Mouse (Mus musculus) liver, embryonic 15.5 days (tissue): ENCODE data around the gene Mrpl4. TPM values are rescaled to one million over a fixed set of nuclear protein-coding genes. Genes with fewer than 3 reads are reported as not detected.

Source experiments
- ATAC-seq: fragments of 200-750 bp; cut with Nextera tagmentation; 2 replicates; pipeline ENCODE4 v1.8.0; 2017; ENCODE audit warnings: moderate number of reproducible peaks, mild to moderate bottlenecking, moderate library complexity; ENCODE audit not compliant: insufficient read depth
- H3K27ac ChIP-seq: fragments of 300-500 bp; sonication (generic); replicated peaks from 2 replicates; pipeline ENCODE4 v1.5.1; 2015; ENCODE audit warnings: mild to moderate bottlenecking, inconsistent platforms
- H3K27me3 ChIP-seq: fragments of 300-500 bp; sonication (generic); 2 replicates; pipeline ENCODE4 v1.6.1; 2015; ENCODE audit warnings: mild to moderate bottlenecking, inconsistent platforms
- H3K36me3 ChIP-seq: fragments of 300-500 bp; sonication (generic); replicated peaks from 2 replicates; pipeline ENCODE4 v1.6.1; 2015; ENCODE audit warnings: moderate library complexity, mild to moderate bottlenecking, inconsistent platforms
- H3K4me1 ChIP-seq: fragments of 300-500 bp; sonication (generic); replicated peaks from 2 replicates; pipeline ENCODE4 v1.6.1; 2015; ENCODE audit warnings: inconsistent platforms
- H3K4me2 ChIP-seq: fragments of 300-500 bp; sonication (generic); 2 replicates; pipeline ENCODE4 v1.6.1; 2015; ENCODE audit warnings: moderate library complexity, mild to moderate bottlenecking, inconsistent platforms
- H3K4me3 ChIP-seq: fragments of 300-500 bp; sonication (generic); replicated peaks from 2 replicates; pipeline ENCODE4 v1.5.1; 2015; ENCODE audit warnings: mild to moderate bottlenecking, inconsistent platforms
- H3K9ac ChIP-seq: fragments of 300-500 bp; sonication (generic); 2 replicates; pipeline ENCODE4 v1.6.1; 2015; ENCODE audit warnings: moderate library complexity, mild to moderate bottlenecking, inconsistent platforms
- H3K9me3 ChIP-seq: fragments of 300-500 bp; sonication (generic); replicated peaks from 2 replicates; pipeline ENCODE4 v1.6.1; 2016; ENCODE audit warnings: inconsistent platforms
- WGBS: fragments of 180-500 bp; shearing (Covaris S2); methylation state at CpG from one replicate; pipeline ENCODE4 v1.1.7; 2015; ENCODE audit warnings: mixed read lengths; ENCODE audit not compliant: insufficient replicate concordance; 5-methylcytosine and 5-hydroxymethylcytosine counted together
- polyA plus RNA-seq: library from polyadenylated mRNA; unstranded; fragments of >200 nt; fragmentation: Nextera tagmentation; extraction: Ambion mirVana; gene quantifications from 2 replicates; pipeline ENCODE4 v1.2.1, GENCODE M21; 2015

Mrpl4 gene
- polyA plus RNA-seq, 1 experiment from 2014 or later = 62.1 TPM

DNA sequence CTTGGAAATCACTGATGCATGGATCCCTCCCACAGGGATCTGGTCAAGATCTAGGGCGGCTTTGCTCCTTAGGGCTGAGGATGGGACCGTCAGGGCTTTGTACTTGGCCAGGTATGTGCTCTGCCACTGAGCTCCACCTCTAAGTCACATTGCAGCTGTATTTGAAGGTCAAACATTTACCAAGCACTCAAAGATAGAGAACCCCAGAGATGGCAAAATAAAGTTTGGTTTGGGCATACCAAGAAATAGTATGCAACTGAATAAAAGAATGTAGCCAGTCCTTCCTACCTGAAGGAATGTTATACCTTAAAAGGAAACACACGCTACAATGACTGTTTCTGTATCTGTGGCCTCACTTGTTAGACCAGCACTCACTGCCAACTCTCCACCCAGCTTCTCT is 18.8 kb downstream of the Mrpl4 start:
- no peaks in the 10 kb centered on the region for H3K9me3 ChIP-seq
- 76% methylated on average over 3 of the region's 3 CpGs for whole genome bisulfite sequencing
- no peak for ATAC-seq
- no peak overlapping the region for H3K9ac ChIP-seq
- no peak overlapping the region for H3K27ac ChIP-seq
- H3K4me1 ChIP-seq = peaks cover 29% of the 10 kb centered on the region
- H3K4me3 ChIP-seq = no peak overlapping the region
- H3K27me3 ChIP-seq = peaks cover 32% of the 10 kb centered on the region
- 0 out of 2 replicates have a peak, but pooled peaks cover 3% of the 10 kb centered on the region for H3K36me3 ChIP-seq
- H3K4me2 ChIP-seq = no peak overlapping the region

DNA sequence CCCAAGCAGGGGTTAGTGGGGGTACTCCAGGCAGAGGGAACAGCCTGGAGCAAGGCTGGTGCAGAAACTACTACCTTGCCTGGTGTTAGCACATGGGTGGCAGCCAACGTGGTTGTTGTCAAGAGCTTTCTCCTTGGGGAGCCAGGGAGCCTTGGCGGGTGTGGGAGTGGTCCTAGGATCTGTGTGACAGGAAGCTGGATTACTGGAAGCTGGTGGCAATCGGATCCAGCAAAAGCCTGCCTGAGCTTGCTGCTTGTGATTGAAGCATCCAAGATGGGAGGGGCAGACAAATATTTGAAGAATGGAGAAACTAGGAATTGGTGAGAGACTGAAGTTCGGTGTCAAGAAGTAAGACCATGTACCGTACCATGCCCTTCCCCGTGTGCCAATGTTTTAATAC is 19.8 kb downstream of the Mrpl4 start:
- H3K36me3 ChIP-seq = peaks cover 10% of the 10 kb centered on the region; the same call in 1 of the 2 replicates
- no peaks in the 10 kb centered on the region for H3K9me3 ChIP-seq
- H3K4me1 ChIP-seq = peaks cover 29% of the 10 kb centered on the region
- WGBS = 71% methylated on average over 6 of the region's 6 CpGs
- no peak overlapping the region for H3K4me2 ChIP-seq
- no peak overlapping the region for H3K27ac ChIP-seq
- no peak overlapping the region for H3K9ac ChIP-seq
- H3K4me3 ChIP-seq = no peak overlapping the region
- H3K27me3 ChIP-seq = peaks cover 22% of the 10 kb centered on the region
- no peak for ATAC-seq

DNA sequence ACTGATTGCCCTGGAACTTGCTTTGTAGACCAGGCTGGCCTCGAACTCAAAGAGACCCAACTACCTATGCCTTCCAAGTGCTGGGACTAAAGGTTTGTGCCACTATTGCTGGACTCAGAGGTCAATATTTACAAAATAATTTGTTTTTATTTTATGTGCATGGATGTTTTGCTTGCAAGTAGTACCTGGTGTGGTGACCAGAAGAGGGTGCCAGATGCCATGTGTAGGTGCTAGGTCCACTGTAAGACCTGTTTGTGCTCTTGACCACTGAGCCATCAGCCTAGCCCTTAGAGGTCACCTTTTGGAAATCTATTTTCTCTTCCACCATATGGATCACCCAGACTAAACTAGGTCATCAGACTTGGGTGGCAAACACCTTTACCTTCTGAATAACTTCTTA is 20.2 kb downstream of the Mrpl4 start:
- WGBS = 68% methylated on average over 1 of the region's 1 CpGs
- Histone ChIP-seq H3K4me2 (no peak overlapping the region), H3K9ac (no peak overlapping the region), H3K4me1 (peaks cover 30% of the 10 kb centered on the region), H3K27ac (no peak overlapping the region), H3K27me3 (peaks cover 18% of the 10 kb centered on the region), H3K9me3 (no peaks in the 10 kb centered on the region), H3K36me3 (peaks cover 11% of the 10 kb centered on the region), H3K4me3 (no peak overlapping the region)
- no peak for ATAC-seq

DNA sequence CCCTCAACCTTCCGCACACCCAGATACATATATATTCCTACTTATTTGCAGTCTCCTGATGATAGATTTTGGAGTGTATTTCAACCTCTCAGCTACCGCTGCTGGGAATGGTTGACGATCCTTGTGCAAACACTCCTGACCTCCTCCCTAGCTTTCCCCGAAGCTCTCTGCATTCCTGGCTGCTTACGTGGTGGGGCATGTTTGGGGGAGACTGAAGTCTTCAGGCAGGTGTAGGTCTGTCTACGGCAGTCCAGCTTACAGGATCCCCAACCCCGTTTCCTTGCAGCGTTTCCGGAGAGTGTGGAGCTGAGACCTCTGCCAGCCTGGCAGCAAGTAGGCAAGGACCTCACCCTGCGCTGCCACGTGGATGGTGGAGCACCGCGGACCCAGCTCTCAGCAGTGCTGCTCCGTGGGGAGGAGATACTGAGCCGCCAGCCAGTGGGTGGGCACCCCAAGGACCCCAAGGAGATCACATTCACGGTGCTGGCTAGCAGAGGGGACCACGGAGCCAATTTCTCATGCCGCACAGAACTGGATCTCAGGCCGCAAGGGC is 22.8 kb downstream of the Mrpl4 start:
- ATAC-seq = no peak
- no peak overlapping the region for H3K27ac ChIP-seq
- no peaks in the 10 kb centered on the region for H3K9me3 ChIP-seq
- H3K36me3 ChIP-seq = peaks cover 11% of the 10 kb centered on the region
- no peak overlapping the region for H3K9ac ChIP-seq
- H3K4me1 ChIP-seq = peaks cover 47% of the 10 kb centered on the region
- no peak overlapping the region for H3K4me3 ChIP-seq
- 80% methylated on average over 19 of the region's 19 CpGs for WGBS
- 0 out of 2 replicates have a peak, but pooled peaks cover 4% of the 10 kb centered on the region for H3K27me3 ChIP-seq
- H3K4me2 ChIP-seq = no peak overlapping the region

DNA sequence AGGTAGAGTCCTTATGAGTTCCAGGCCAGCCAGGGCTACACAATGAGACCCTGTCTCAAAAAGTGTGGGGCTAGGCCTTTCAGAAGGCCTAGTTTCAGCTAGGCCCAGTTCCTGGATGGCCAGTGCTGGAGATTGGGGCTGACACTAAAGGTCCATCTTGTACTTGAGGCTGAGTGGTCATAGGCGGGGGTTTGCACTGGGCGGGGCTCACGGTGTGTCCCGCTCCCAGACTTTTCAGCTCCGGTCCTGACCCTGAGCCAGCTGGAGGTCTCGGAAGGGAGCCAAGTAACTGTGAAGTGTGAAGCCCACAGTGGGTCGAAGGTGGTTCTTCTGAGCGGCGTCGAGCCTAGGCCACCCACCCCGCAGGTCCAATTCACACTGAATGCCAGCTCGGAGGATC is 24.3 kb downstream of the Mrpl4 start:
- WGBS = 88% methylated on average over 12 of the region's 12 CpGs
- ATAC-seq = no peak
- H3K27ac ChIP-seq = peak overlapping the region; percentile 99
- H3K4me2 ChIP-seq = no peak overlapping the region
- H3K4me1 ChIP-seq = peaks cover 61% of the 10 kb centered on the region
- H3K9me3 ChIP-seq = no peaks in the 10 kb centered on the region
- no peak overlapping the region for H3K9ac ChIP-seq
- H3K4me3 ChIP-seq = no peak overlapping the region
- peaks cover 11% of the 10 kb centered on the region for H3K36me3 ChIP-seq
- peaks cover 4% of the 10 kb centered on the region for H3K27me3 ChIP-seq

DNA sequence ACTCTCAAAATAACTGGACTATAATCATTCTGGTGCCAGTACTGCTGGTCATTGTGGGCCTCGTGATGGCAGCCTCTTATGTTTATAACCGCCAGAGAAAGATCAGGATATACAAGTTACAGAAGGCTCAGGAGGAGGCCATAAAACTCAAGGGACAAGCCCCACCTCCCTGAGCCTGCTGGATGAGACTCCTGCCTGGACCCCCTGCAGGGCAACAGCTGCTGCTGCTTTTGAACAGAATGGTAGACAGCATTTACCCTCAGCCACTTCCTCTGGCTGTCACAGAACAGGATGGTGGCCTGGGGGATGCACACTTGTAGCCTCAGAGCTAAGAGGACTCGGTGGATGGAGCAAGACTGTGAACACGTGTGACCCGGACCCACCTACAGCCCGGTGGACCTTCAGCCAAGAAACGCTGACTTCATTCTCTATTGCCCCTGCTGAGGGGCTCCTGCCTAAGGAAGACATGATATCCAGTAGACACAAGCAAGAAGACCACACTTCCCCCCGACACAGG is 25.3 kb downstream of the Mrpl4 start:
- no peak for ATAC-seq
- no peaks in the 10 kb centered on the region for H3K9me3 ChIP-seq
- peaks cover 14% of the 10 kb centered on the region for H3K27me3 ChIP-seq
- peak overlapping the region; percentile 86; the same call in 1 of the 2 replicates for H3K9ac ChIP-seq
- H3K4me2 ChIP-seq = peak overlapping the region; percentile 100; the same call in 1 of the 2 replicates
- H3K4me1 ChIP-seq = peaks cover 71% of the 10 kb centered on the region
- no peak overlapping the region for H3K4me3 ChIP-seq
- WGBS = 67% methylated on average over 8 of the region's 8 CpGs
- peaks cover 11% of the 10 kb centered on the region for H3K36me3 ChIP-seq
- peak overlapping the region; percentile 99 for H3K27ac ChIP-seq

DNA sequence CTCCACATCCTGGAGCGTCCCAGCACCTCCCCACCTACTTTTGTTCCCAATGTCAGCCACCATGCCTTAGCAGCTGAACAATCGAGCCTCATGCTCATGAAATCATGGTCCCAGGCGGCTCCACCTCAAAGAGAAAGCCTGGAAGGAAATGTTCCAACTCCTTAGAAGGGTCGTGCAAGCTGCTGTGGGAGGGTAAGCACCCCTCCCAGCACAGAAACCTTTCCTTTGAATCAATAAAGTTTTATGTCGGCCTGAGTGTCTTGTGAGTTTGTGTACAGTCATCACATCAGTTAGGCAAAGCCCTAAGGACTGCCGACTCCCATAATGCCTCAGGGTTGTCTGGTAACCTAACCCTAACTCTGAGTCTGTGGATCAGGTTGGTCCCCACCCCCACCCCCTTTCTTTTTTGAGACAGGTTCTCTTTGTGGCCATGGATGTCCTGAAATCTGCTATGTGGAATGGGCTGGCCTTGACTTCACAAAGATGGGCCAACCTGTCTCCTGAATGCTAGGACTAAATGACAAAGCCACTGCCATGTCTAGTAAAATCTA is 26.1 kb downstream of the Mrpl4 start:
- 38% methylated on average over 6 of the region's 6 CpGs for WGBS
- H3K9me3 ChIP-seq = no peaks in the 10 kb centered on the region
- peak overlapping the region; percentile 77 for H3K4me3 ChIP-seq
- H3K27me3 ChIP-seq = peaks cover 22% of the 10 kb centered on the region
- H3K4me1 ChIP-seq = peaks cover 79% of the 10 kb centered on the region
- ATAC-seq = no peak
- peak overlapping the region; percentile 99 for H3K27ac ChIP-seq
- peaks cover 11% of the 10 kb centered on the region for H3K36me3 ChIP-seq
- H3K9ac ChIP-seq = peak overlapping the region; percentile 86
- peak overlapping the region; percentile 100 for H3K4me2 ChIP-seq

DNA sequence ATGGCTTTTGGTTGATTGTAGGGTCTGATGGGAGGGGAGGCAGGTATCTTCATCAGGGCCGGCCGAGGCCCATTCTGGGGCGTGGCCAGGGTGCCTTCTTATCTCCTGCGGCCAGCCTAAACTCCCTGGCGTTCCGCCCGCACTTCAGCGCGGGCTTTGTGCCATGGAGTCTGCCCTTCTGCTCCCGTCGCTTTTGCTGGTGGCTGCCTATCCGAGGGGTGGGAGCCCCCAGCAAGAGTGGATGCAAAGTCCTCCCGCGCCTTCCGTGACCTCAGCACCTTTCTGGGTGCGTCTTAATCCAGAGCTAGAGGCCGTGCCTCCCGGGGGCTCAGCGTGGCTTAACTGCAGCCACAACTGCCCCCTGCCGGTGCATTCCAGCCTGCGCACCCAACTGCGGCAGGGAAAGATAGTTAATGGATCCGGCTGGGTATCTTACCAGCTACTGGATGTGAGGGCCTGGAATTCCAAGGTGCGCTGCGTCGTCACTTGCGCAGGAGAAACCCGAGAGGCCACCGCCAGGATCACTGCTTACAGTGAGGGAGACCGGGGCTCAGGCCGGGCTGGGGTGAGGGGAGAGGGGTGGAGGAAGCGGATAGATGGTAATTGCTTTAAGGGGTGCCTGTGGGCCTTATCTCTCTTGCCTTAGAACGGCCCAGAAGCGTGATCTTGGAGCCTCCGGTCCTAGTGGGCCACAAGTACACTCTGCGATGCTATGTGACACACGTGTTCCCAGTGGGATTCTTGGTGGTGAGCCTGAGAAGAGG is 26.9 kb downstream of the Mrpl4 start, which contains the start of gene Icam4:
Gene Icam4, plus strand, starts transcription at position 83 of the 764 bp plus-strand sequence.
- ATAC-seq = peak; percentile 82
- Histone ChIP-seq H3K27me3 (peaks cover 30% of the 10 kb centered on the region), H3K4me2 (peak within 1 kb of the TSS; percentile 100), H3K9me3 (no peaks in the 10 kb centered on the region), H3K4me3 (peak within 1 kb of the TSS; percentile 77), H3K4me1 (peaks cover 85% of the 10 kb centered on the region), H3K27ac (peak within 1 kb of the TSS; percentile 99), H3K9ac (peak within 1 kb of the TSS; percentile 86), H3K36me3 (peaks cover 11% of the 10 kb centered on the region)
- WGBS = 2% methylated on average over 37 of the region's 37 CpGs

DNA sequence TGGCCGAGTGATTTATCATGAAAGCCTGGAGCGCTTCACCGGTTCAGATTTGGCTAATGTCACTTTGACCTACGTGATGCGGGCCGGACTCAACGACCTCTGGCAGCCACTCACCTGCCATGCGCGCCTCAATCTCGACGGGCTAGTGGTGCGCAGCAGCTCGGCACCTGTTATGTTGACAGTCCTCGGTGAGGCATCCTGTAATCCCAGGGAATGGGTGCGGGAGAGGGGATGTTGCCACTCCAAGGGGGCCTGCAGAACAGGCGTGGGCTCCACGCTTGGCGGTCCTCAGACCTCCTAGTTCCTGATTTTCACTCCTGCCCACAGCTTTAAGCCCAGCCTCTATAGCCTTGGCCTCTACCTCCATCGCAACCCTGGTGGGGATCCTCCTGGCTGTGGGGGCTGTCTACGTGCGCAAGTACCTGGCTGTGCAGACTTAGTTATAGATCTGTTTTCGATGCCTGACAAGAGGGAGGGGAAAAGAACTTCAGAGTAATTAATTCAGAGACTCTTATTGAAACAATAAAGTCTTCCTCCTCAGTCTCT is 27.6 kb downstream of the Mrpl4 start:
- Histone ChIP-seq H3K27ac (peak overlapping the region; percentile 99), H3K4me3 (peak overlapping the region; percentile 77), H3K9me3 (no peaks in the 10 kb centered on the region), H3K4me1 (peaks cover 91% of the 10 kb centered on the region), H3K4me2 (peak overlapping the region; percentile 100), H3K9ac (peak overlapping the region; percentile 86), H3K36me3 (peaks cover 11% of the 10 kb centered on the region), H3K27me3 (peaks cover 36% of the 10 kb centered on the region)
- 0 out of 2 replicates have a peak, but pooled peaks have one; percentile 6 for ATAC-seq
- 6% methylated on average over 22 of the region's 22 CpGs for WGBS

DNA sequence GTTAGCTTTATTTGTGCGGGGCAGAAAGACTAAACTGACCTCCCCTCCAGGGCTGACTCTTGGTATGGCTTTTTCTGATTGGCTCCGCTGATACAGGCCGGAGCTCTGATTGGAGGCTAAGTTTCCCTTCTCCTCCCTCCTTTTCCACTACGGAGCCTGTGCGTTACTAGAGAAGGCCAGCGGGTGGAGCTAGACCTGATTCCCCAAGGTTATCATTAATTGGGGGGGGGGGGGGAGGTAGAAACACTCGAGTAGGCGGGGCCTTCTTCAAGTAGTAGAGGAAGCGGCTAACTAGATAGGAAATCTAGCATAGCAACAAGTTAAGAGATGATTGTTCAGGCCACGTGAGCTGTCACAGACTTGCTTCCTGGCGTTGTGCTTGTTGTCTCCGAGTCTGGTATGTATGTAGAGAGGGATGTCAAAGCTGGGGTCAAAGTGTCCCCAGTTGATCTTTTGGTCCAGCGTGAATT is 28.3 kb downstream of the Mrpl4 start:
- ATAC-seq = peak; percentile 63
- Histone ChIP-seq H3K4me2 (peak overlapping the region; percentile 100), H3K4me3 (peak overlapping the region; percentile 77), H3K27me3 (peaks cover 43% of the 10 kb centered on the region), H3K4me1 (peaks cover 93% of the 10 kb centered on the region), H3K9ac (peak overlapping the region; percentile 86), H3K36me3 (peaks cover 11% of the 10 kb centered on the region), H3K27ac (peak overlapping the region; percentile 99), H3K9me3 (no peaks in the 10 kb centered on the region)
- WGBS = under 1% methylated on average over 13 of the region's 13 CpGs
